Mouse (Mus musculus) CH12.LX (cell line): ENCODE measurements around the gene Ptgir.

Source experiments
- BHLHE40 ChIP-seq: IDR thresholded peaks from 2 replicates; pipeline ENCODE4 v1.6.1; 2011; ENCODE audit warnings: mild to moderate bottlenecking, low read depth, low read length, improper control_type of control experiment
- CHD2 ChIP-seq: IDR thresholded peaks from 2 replicates; pipeline ENCODE4 v1.6.1; 2011; ENCODE audit warnings: low read length, improper control_type of control experiment
- CTCF ChIP-seq, 2 experiments: IDR thresholded peaks in 1 of 2; conservative IDR thresholded peaks in 1 of 2; 2 replicates each; pipeline ENCODE4 v1.5.1; 2011 to 2012; ENCODE audit warnings: low read depth in 2 of 2, low read length in 2 of 2, improper control_type of control experiment in 1 of 2, inconsistent platforms in 1 of 2, mild to moderate bottlenecking in 1 of 2, moderate library complexity in 1 of 2
- E2F4 ChIP-seq: IDR thresholded peaks from 2 replicates; pipeline ENCODE4 v1.6.1; 2011; ENCODE audit warnings: low read depth, low read length, improper control_type of control experiment; ENCODE audit not compliant: insufficient replicate concordance
- EP300 ChIP-seq: IDR thresholded peaks from 2 replicates; pipeline ENCODE4 v1.6.1; 2011; ENCODE audit warnings: low read length, improper control_type of control experiment
- HCFC1 ChIP-seq: IDR thresholded peaks from 2 replicates; pipeline ENCODE4 v1.6.1; 2012; ENCODE audit warnings: low read depth, mild to moderate bottlenecking, inconsistent platforms, low read length, improper control_type of control experiment
- MXI1 ChIP-seq: IDR thresholded peaks from 2 replicates; pipeline ENCODE4 v1.6.1; 2011; ENCODE audit warnings: mild to moderate bottlenecking, low read depth, low read length, improper control_type of control experiment
- MYC ChIP-seq: IDR thresholded peaks from 2 replicates; pipeline ENCODE4 v1.6.1; 2011; ENCODE audit warnings: low read depth, mild to moderate bottlenecking, improper control_type of control experiment, low read length
- POLR2A ChIP-seq: IDR thresholded peaks from 2 replicates; pipeline ENCODE4 v1.6.1; 2011; ENCODE audit warnings: low read depth, mild to moderate bottlenecking, improper control_type of control experiment, low read length
- ZNF384 ChIP-seq: IDR thresholded peaks from 2 replicates; pipeline ENCODE4 v1.6.1; 2012; ENCODE audit warnings: low read depth, low read length, improper control_type of control experiment, inconsistent platforms

DNA sequence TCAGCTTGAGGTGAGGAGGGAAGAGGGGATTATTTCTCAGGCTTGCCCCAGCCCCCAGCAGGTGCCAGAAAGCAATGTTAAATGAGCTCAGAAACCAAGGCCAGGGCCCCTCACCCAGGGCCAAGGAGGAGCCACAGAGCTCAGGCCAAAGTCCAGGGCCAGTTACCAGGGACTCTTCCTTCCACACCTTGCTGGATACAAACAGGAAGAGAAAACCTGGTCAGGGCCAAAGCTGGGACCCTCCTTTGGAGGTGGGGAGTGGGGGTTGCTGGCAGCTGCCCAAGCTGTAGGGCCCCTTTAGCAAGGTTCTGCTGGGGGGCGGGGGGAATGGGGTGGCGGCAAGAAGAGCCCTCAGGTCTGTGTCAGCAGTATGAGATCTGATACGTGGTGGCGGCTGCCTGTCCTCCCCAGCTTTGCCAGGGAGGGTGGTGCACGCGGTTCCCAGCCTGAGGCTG lies 15.6 kb downstream of the Ptgir start:
- TF ChIP-seq CHD2, result no peak
- TF ChIP-seq ZNF384, result no peak
- no peak for TF ChIP-seq POLR2A
- TF ChIP-seq CTCF (conservative IDR thresholded peaks at IDR 0.05 in 1 of 2, IDR thresholded peaks at IDR 0.05 in 1 of 2; ENCODE audit: low read depth in 2 of 2, low read length in 2 of 2), result no peak
- TF ChIP-seq MYC, result no peak
- no peak for TF ChIP-seq E2F4
- TF ChIP-seq HCFC1, result no peak
- no peak for TF ChIP-seq MXI1
- TF ChIP-seq EP300, result no peak
- no peak for TF ChIP-seq BHLHE40
